Mouse (Mus musculus): ENCODE measurements around the gene Col6a4.

DNA sequence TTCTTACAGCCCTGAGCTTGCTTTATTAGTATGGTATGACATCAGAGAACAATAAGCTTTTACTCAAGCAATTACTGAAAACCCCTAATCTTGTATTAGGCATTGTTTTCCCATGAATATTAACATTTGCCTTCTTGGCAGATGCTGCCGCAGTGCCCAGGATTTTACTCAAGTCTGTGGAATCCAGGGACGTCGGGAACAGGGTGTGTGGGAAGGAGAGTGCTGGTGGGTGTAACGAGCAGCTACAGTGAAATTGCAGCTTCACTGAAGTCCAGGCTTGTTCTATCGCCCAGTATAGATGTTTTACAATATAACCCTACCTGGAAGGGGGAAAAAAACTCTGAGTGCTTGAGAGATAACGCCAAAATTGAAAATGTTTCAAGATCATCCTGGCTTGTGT lies 104.2 kb downstream of the Col6a4 start:
- TF ChIP-seq POLR2A (IDR thresholded peaks at IDR 0.05; ENCODE audit: low read depth, low read length) (no peak), CTCF (IDR thresholded peaks at IDR 0.05; ENCODE audit: borderline replicate concordance, insufficient read depth, low read length) (no peak)
